Mouse (Mus musculus): ENCODE data around the gene Gm572. TPM values are rescaled to one million over a fixed set of nuclear protein-coding genes. Genes with fewer than 3 reads are reported as not detected.

Gene Gm572
- polyA plus RNA-seq, 1 experiment = 0.11 TPM

DNA sequence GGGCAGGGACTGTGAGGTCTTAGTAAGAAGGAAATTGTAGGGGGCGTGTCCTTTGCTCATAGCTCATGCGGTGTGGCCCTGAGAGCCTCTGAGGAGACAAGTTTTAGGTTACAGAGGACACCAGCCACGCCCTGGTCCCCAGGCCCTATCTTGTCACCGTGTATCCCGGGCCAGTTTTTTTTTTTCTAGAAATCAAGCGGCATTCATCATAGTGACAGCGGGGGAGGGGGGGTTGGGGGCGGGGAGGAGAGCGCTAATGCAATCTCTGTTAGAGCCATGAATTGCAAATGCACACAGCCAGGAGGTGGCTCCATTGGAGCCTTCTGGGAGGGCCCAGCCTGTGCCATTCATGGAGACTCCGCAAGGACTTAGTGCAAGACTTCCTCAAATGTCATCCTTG lies 68.2 kb downstream of the Gm572 start:
- WGBS = 21% methylated on average over 10 of the region's 10 CpGs
- no peak overlapping the region for H3K4me3 ChIP-seq (replicated peaks; ENCODE audit: insufficient read depth, low read depth, low read length)
- no peak for TF ChIP-seq CTCF (IDR thresholded peaks at IDR 0.05; ENCODE audit: borderline replicate concordance, insufficient read depth, low read depth, low read length)
- no peak for TF ChIP-seq POLR2A (IDR thresholded peaks at IDR 0.05; ENCODE audit: borderline replicate concordance, insufficient read depth, low read length)

GRCm38 (mm10) chr4:148712632-148713031 lies 69.5 kb downstream of the Gm572 start:
- WGBS = 60% methylated on average over 10 of the region's 10 CpGs
- Histone ChIP-seq H3K27me3 (ENCODE audit: control insufficient read depth, insufficient read depth, low read length) (no peaks in the 10 kb centered on the region), H3K4me1 (ENCODE audit: control insufficient read depth, insufficient read depth, low read length) (no peaks in the 10 kb centered on the region), H3K4me3 (replicated peaks; ENCODE audit: insufficient read depth, low read depth, low read length) (no peak overlapping the region), H3K27ac (ENCODE audit: insufficient read depth, low read length) (no peak overlapping the region)
- no peak for DNase-seq
- TF ChIP-seq CTCF (IDR thresholded peaks at IDR 0.05; ENCODE audit: borderline replicate concordance, insufficient read depth, low read depth, low read length) = no peak
- TF ChIP-seq POLR2A (IDR thresholded peaks at IDR 0.05; ENCODE audit: borderline replicate concordance, insufficient read depth, low read length) = no peak

More for the DNA sequence above, 68.2 kb downstream of the Gm572 start:
- Histone ChIP-seq H3K27me3 (ENCODE audit: control insufficient read depth, insufficient read depth, low read length) (no peaks in the 10 kb centered on the region), H3K4me1 (ENCODE audit: control insufficient read depth, insufficient read depth, low read length) (no peaks in the 10 kb centered on the region), H3K27ac (ENCODE audit: insufficient read depth, low read length) (no peak overlapping the region)
- no peak for DNase-seq

- TF ChIP-seq POLR2A (IDR thresholded peaks at IDR 0.05; ENCODE audit: borderline replicate concordance, insufficient read depth, low read length) (no peak), CTCF (IDR thresholded peaks at IDR 0.05; ENCODE audit: borderline replicate concordance, insufficient read depth, low read depth, low read length) (no peak)
- DNase-seq = no peak
- Histone ChIP-seq H3K4me1 (ENCODE audit: control insufficient read depth, insufficient read depth, low read length) (no peaks in the 10 kb centered on the region), H3K27me3 (ENCODE audit: control insufficient read depth, insufficient read depth, low read length) (no peaks in the 10 kb centered on the region), H3K4me3 (replicated peaks; ENCODE audit: insufficient read depth, low read depth, low read length) (no peak overlapping the region), H3K27ac (ENCODE audit: insufficient read depth, low read length) (no peak overlapping the region)
- WGBS = 72% methylated on average over 8 of the region's 8 CpGs
Measured at GRCm38 (mm10) chr4:148714064-148714463, 70.9 kb downstream of the Gm572 start.

- Histone ChIP-seq H3K4me1 (ENCODE audit: control insufficient read depth, insufficient read depth, low read length) (no peaks in the 10 kb centered on the region; the same call in 1 of the 2 replicates), H3K4me3 (replicated peaks; ENCODE audit: insufficient read depth, low read depth, low read length) (no peak overlapping the region), H3K27me3 (ENCODE audit: control insufficient read depth, insufficient read depth, low read length) (no peaks in the 10 kb centered on the region), H3K27ac (ENCODE audit: insufficient read depth, low read length) (no peak overlapping the region)
- no peak for DNase-seq
- WGBS = 90% methylated on average over 12 of the region's 12 CpGs
- TF ChIP-seq POLR2A (IDR thresholded peaks at IDR 0.05; ENCODE audit: borderline replicate concordance, insufficient read depth, low read length) = no peak
- no peak for TF ChIP-seq CTCF (IDR thresholded peaks at IDR 0.05; ENCODE audit: borderline replicate concordance, insufficient read depth, low read depth, low read length)
Measured at GRCm38 (mm10) chr4:148714739-148715138, 71.6 kb downstream of the Gm572 start.

- no peak for TF ChIP-seq POLR2A (IDR thresholded peaks at IDR 0.05; ENCODE audit: borderline replicate concordance, insufficient read depth, low read length)
- TF ChIP-seq CTCF (IDR thresholded peaks at IDR 0.05; ENCODE audit: borderline replicate concordance, insufficient read depth, low read depth, low read length) = peak; percentile 20; the same call in 1 of the 2 replicates
- Histone ChIP-seq H3K27me3 (ENCODE audit: control insufficient read depth, insufficient read depth, low read length) (no peaks in the 10 kb centered on the region), H3K4me1 (ENCODE audit: control insufficient read depth, insufficient read depth, low read length) (no peaks in the 10 kb centered on the region; the same call in 1 of the 2 replicates), H3K4me3 (replicated peaks; ENCODE audit: insufficient read depth, low read depth, low read length) (no peak overlapping the region), H3K27ac (ENCODE audit: insufficient read depth, low read length) (no peak overlapping the region)
- 53% methylated on average over 3 of the region's 3 CpGs for WGBS
- DNase-seq = no peak
Measured at GRCm38 (mm10) chr4:148715396-148715795, 72.3 kb downstream of the Gm572 start.

Other genes with a start within 250 kb of the Gm572 start
- 11.2 and 12.9 TPM in 2 replicates for gene Ubiad1, start 198.5 kb upstream of the Gm572 start, polyA plus RNA-seq (2012; rRNA removed)
- 36.3 and 42.7 TPM in 2 replicates for gene Mtor, start 194.7 kb upstream of the Gm572 start, polyA plus RNA-seq (2012; rRNA removed)
- 0.10 and 0.13 TPM in 2 replicates for gene Angptl7, start 142.9 kb upstream of the Gm572 start, polyA plus RNA-seq (2012; rRNA removed)
- gene Exosc10, start 84.9 kb upstream of the Gm572 start, polyA plus RNA-seq (2012; rRNA removed) = 47.1 and 52.9 TPM in 2 replicates
- 68.9 and 75.8 TPM in 2 replicates for gene Srm, start 51.8 kb upstream of the Gm572 start, polyA plus RNA-seq (2012; rRNA removed)
- 0.82 and 1.9 TPM in 2 replicates for gene Masp2, start 40.8 kb upstream of the Gm572 start, polyA plus RNA-seq (2012; rRNA removed)
- gene Tardbp, start 16.3 kb upstream of the Gm572 start, polyA plus RNA-seq (2012; rRNA removed) = 276 and 338 TPM in 2 replicates
- gene Casz1, start 161.1 kb downstream of the Gm572 start, polyA plus RNA-seq (2012; rRNA removed) = 1.4 and 1.5 TPM in 2 replicates